Mouse (Mus musculus) olfactory bulb, adult 2 months (tissue): ENCODE results near the gene Bcl3.

Experiments used
- CTCF ChIP-seq: fragments of 200-500 bp; IDR thresholded peaks from 2 replicates; pipeline ENCODE4 v1.5.1; 2012; ENCODE audit warnings: low read depth, mild to moderate bottlenecking, low read length, moderate library complexity; ENCODE audit not compliant: insufficient read depth
- POLR2A ChIP-seq: fragments of 200-500 bp; IDR thresholded peaks from 2 replicates; pipeline ENCODE4 v1.6.1; 2012; ENCODE audit warnings: mild to moderate bottlenecking, low read depth, low read length, moderate library complexity; ENCODE audit not compliant: insufficient read depth

DNA sequence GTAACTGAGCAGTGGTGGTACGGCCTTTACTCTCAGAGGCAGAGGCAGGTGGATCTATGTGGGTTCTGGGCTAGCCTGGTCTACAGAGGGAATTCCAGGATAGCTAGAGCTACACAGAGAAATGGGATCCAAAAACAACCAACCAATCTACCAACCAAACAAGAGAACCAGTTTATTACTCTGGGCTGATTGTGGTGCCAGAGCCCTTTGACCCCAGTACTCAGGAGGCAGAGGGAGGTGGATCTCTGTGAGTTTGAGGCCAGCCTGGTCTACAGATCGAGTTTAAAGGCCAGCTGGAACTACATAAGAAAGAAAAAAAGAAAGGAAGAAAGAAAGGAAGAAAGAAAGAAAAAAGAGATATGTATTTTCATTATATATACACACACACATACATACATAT, 27.3 kb downstream of the Bcl3 start:
- TF ChIP-seq CTCF (no peak), POLR2A (no peak)
